Mouse (Mus musculus): Measurements from ENCODE around the gene T2.

- no peak for TF ChIP-seq CTCF (IDR thresholded peaks at IDR 0.05; ENCODE audit: low read depth, low read length)
- no peak for TF ChIP-seq POLR2A (IDR thresholded peaks at IDR 0.05; ENCODE audit: borderline replicate concordance, low read depth, low read length)
Observed at GRCm38 (mm10) chr17:8447676-8448192, 91.9 kb downstream of the T2 start.
